Mouse (Mus musculus): ENCODE results near the gene Stk40.
A peak's percentile ranks its signal among the peaks of the same experiment; 100 is the strongest.

Gene Stk40

DNA sequence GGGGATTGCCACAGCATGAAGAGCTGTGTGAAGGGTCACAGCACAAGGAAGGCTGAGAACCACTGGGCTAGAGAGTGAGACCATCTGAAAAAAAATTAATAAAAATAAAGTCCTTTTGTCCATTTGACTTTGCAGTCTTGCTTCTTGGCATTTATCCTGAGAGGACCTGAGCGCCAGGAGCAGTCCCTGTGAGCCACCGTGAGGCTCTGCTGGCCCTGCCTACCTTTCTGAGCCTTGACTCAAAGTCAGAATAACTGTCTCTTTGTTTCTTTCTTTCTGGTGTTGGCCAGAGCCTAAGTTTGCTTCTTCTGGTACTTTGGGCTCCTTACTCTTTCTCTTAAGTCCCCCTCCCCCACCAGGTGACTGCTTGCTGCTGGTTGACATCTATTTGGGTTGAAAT is 16.7 kb downstream of the Stk40 start:
- DNase-seq (ENCODE audit: low spot score in 2 of 2): no peak

DNA sequence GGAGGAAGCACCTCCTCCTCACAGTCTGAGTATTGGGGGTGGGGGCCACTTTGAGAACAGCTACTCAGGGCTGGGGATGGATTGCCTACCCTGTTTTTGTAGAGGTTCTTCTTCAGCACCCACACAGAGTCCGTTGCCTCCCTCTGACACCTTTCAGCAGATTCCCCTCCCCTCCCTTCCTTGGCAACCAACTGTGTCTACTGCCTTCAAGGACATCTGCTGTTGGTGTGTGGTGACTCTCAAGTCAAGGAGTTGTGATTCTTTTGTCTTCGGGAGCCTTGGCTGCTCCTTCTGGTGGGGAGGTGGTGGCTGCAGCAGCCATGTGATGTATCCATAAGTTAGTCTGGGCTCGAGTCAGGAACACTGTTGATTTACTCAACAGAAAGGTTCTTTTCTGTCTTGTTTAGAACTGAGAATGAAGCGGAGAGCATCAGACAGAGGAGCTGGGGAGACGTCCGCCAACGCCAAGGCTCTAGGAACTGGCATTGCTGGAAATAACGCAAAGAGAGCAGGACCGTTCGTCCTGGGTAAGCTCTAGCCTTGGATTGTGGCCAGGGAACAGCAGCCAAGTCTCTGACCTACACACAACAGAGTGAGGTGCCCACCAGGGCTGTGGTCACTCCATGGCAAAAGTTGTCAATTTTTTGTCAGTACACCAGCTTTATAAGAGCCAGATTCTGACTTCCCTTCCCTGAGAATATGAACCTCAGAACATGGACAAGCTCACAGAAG is 19.7 kb downstream of the Stk40 start:
- peak; percentile 33 to 63 for DNase-seq (ENCODE audit: low spot score in 2 of 2)

DNA sequence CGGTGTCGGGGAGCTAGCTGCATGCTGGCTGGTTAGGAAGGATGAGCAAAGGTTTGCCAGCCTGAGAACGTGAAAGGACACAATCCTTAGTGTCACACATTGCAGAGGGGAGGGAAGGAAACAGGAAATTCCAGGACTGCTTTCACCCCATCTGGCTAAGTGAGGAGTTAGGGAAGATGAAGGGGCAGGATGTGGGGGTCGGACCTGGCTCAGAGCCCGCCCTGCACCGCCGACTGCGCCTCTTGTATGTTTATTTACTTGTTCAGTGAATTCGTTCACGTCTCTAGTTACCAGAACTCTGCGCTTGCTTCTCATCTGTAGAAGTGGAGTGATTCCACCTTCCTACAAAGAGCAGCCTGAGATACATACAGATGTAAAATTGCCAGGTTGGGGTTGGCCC is 26.7 kb downstream of the Stk40 start:
- no peak for DNase-seq (ENCODE audit: low spot score in 2 of 2)

DNA sequence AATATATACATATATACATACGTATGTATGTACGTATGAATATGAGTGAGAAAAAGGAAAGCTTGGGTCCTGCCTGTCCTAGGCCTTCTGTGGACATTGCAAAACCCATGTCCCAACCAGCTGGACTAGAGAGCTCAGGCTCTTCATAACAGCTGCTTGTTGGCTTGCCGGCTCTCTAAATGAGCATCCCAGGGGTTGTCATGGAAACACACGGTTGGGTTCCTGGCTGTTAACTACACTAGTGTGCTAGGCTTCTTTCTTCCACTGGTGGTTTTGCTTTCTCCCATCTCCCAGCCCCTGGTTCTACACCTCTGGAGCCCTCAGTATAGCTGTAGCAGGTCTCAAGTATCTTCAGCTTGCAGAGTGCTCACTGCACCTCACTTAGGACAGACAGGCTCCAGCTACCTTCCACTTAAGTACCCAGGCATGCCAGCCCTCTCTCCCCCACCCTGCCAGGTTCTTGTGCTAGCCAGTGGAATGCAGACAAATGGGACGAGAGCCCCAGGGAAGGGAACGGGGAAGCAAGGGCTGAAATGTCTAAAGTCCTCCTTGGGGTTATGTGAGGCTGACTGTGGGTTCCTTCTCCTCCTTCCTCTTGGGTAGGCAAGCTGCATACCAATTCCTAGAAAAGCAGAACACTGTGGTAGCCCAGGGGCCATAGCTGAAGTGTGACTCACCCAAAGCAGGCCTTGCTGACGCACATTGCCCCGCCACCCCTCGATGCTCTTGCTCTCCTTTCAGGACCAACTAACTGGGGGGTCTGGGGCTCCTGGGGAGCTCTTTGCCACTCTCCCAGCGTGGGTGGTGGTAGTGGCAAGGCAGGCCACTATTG is 27.7 kb downstream of the Stk40 start:
- peak in 1 of 2 experiments; percentile 64 for DNase-seq (ENCODE audit: low spot score in 2 of 2)

DNA sequence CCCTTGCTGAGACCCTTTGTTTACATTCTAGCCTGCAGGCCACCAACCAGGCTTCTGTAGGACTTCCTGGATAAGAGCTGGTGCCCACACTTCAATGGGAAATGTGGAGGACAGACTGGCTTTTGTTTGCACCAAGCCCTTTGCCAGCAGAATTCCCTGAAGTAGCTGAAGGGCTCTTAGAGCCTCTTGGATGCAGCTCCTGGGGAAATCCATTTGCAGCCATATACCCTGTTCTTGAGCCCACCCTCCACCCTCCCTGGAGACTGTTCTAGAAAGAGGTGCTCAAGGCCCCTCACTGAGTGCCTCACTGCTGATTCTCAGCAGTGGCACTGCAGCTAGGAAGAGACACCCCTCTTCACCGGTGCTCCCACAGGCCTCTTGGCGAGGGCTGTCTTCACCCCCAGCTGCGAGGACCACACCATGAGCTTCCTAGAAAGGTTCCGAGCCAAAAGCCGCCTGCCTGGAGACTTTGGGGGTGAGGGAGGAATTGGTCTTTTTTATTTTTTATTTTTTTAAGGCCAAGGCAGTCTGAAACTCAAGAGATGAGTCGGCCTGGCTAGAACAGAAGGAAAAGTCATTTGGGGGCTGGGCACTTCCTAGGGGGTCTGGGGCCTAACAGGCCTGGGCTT is 29.0 kb downstream of the Stk40 start:
- DNase-seq (ENCODE audit: low spot score in 2 of 2): no peak

DNA sequence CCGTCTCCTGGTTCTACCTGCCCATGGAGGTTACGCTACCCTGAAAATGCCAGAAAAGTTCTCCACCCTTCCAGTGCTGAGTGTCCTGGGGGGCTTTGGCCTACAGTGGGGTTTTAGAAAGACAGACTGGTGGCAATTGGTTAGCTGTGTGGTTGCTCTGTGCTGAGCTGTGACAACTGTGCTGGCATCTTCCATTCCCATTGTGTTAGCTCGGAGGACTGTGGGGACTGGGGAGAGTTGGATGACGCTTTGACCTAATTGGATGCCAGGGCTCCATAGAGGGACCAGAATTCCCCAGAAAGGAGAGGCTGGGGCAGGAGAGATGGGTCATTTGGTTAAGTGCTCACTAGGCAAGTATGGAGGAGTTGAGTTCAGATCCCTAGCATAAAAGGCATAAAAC is 30.5 kb downstream of the Stk40 start:
- no peak for DNase-seq (ENCODE audit: low spot score in 2 of 2)

DNA sequence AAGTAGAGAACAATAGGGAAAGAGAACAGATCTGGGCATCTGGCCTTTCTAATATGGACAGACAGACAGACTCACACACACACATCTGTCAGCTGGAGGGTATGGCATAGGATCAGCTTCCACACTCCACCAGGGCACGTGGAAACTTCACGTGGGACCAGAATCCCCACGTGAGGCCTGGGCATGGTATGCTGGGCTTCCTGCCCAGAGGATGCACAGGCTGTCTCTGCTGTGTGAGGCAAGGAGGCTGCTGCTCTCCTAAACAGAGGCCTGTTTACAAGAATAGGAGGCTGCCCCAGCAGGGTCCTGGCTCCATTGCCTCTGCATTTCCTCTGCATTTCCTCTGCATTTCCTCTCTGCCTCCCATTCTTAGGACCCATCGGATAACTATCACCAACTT is 30.9 kb downstream of the Stk40 start:
- no peak for DNase-seq (ENCODE audit: low spot score in 2 of 2)

DNA sequence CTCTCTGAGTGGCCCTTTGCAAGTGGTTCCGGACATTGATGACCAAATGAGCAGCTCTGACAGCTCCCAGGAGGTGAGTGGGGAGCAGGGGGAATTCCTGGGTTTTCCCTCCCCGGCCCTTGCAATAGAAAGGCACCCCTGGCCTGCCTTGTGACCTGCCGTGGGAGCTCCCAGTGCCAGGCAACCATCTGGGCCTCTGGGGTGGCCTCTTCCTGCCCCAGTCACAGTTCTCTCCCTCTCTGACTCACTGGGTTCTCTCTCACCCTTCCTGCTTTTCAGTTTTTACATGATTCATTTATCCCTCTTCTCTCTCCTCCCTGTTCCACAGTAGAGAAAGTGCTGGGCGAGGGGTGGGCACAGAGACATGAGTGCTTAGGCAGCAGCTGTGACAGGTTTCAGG is 34.0 kb downstream of the Stk40 start:
- no peak for DNase-seq (ENCODE audit: low spot score in 2 of 2)

DNA sequence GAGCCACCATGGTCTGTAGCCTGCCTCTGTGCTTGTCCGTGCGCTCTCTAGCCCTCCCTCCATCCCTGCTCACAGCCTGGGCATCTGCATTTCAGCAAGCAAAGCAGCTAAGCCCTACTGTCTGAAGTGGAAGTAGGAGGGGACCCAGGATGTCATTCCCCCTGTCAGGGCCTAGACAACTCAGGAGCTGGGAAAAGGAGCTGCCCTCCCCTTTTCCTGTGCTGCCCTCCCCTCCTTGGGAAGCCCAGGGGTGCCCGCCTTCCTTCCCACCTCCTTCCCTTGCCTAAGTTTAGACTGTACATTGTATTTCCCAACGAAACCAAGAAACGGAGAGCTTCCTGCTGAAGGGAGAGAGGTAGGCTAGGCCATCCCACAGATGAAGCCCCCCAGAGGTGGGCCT is 37.3 kb downstream of the Stk40 start:
- DNase-seq (ENCODE audit: low spot score in 2 of 2): no peak

DNA sequence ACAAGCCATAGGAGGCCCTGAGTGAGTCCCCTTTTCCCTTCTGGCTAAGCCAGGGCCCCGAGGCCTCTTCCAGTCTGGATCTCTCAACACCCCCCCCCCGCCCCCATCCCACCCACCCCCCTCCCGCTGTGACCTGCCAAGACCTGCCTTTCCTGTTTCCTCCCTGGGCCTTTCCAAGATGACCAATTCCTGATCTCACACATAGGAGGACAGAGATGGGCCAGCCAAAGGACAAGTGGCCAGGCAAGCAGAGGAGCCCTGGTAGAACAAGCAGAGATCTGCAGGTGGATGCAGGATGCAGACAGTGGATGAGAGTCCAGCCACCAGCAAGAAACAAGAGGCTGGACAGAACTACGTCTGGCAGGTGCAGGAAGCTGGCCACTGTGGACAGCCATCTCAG is 41.6 kb downstream of the Stk40 start:
- DNase-seq (ENCODE audit: low spot score in 2 of 2): no peak

DNA sequence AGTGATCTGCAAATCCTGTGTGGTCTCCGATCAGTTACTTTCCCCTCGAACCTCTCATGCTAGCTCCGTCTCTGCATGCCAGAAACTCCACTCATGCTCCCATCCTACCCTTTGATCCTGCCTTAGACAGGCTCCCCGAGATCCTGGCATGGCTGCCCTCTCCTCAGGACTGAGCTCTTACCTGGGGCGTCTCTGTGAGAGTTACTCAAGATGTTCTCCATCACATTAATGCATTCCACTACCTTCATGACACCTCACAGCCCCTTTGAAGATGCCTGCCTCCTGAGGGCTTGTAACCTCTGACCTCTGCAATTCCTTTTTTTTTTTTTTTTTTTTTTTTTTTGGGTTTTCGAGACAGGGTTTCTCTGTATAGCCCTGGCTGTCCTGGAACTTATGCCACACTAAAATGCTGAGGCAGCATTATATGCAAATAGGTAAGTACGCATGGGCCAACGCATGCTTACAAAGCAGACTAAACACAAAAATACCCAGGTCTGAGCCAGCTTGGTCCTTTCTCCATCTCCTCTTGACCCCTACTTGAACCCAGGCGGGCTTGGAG is 43.3 kb downstream of the Stk40 start:
- DNase-seq (ENCODE audit: low spot score in 2 of 2): no peak

DNA sequence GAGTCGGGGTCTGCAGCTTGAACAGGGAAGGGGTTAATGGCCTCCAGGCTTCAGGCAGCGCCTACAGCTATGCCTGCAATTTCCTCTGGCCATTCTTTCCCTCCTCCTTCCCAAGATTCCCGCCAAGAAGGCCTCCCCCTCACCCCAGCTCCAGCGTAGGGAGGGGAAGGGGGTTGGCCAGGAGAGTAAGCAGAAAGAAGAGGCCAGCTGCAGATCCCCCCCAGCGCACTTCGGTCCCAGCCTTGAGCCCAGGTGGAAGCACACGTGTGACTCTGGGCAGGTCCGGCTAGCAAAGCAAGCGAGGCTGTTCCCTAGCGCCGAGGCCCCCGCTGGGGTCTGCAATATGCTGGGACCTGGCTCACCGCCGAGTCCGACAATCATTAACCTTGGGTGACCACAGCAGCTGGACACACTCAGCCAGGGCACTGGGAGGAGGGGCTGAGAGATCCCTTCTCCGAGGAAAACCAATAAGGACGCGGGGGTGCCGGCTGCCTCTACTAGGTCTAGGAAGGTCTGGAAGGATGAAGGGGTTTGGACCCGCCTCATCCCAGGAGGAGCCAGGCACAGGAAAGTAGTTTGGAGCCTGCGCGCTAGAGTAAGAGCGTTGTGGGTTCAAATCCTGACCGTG is 43.9 kb downstream of the Stk40 start, which contains the start of gene Eva1b:
TSS of gene Eva1b (plus strand) at position 212 of the 628 bp plus-strand sequence.
- DNase-seq (ENCODE audit: low spot score in 2 of 2): no peak

DNA sequence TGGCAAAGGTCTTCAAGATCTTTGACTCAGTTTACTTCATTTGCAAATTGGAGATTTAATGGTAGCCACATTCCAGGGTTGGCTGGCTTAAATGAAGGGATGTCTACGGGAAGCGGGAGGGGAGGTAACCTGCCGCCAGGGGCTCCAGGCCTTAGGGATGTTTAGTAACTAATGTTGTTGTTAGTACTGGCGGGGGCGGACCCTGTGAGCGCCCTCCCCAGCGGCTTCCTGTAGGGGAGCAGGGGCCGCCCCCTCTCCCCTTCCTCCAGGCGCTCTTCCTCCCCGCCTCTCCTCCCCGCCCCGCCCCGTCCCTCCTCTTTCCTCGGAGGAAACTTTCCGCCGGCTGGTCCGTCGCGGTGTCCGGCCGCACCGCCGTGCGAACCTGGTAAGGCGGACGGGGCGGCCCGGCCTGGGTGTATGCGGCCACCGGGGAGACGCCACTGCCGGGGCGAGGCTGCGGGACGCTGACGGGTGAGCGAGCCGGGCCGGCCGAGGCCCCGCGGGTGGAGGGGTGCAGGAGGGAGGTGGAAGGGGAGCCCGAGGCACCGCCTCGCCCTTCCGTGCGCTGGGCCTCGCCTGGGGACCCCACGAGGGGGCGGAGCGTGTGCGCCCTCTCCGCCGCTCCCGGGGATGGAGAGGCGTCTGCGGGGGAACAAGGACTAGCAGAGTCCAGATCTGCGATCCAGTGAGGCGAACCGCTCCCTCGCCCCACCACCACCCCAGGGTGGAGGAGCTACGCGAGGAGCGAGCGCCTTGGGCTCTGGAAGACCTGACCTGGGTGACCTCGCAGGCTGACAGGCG is 44.6 kb downstream of the Stk40 start:
- DNase-seq (ENCODE audit: low spot score in 2 of 2): no peak

DNA sequence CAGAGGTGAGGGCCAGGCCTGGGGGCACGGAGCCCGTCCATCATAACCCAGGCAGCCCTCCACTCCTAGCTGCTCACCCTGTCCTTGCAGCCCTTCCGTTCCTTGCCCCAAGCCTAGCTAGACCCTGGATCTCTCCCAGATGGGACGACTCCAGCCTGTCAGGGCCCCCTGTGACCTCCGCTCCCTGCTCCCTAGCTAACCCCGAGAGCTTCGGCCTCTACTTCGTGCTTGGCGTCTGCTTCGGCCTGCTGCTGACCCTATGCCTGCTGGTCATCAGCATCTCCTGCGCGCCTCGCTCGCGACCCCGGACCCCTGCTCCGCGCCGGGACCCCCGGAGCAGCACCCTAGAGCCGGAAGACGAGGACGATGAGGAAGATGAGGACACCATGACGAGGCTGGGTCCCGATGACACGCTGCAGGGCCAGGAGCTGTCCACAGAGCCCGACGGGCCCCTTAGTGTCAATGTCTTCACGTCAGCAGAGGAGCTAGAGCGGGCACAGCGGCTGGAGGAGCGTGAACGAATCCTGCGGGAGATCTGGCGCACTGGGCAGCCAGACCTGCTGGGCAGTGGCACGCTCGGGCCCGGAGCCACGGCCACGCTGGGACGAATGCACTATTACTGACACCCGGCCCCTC is 45.4 kb downstream of the Stk40 start:
- no peak for DNase-seq (ENCODE audit: low spot score in 2 of 2)

DNA sequence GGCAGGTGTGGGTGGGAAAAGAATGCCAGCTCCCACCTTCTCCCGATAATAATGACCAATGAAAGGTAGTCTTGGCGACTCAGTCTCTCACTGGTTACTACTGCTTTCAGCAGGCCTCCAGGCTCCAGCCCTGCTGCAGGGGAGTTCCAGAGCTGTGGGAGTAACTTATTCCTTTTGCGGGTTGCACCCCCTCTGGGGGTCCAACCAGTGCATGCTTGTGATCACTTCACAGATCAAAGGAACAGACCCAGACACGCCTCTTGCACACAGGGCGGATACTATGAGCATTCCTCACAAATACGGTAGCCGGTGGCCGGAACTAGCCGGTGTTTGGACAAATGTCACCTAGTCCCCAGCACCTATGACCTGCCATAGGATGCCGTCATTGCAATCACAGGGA is 46.0 kb downstream of the Stk40 start:
- no peak for DNase-seq (ENCODE audit: low spot score in 2 of 2)

DNA sequence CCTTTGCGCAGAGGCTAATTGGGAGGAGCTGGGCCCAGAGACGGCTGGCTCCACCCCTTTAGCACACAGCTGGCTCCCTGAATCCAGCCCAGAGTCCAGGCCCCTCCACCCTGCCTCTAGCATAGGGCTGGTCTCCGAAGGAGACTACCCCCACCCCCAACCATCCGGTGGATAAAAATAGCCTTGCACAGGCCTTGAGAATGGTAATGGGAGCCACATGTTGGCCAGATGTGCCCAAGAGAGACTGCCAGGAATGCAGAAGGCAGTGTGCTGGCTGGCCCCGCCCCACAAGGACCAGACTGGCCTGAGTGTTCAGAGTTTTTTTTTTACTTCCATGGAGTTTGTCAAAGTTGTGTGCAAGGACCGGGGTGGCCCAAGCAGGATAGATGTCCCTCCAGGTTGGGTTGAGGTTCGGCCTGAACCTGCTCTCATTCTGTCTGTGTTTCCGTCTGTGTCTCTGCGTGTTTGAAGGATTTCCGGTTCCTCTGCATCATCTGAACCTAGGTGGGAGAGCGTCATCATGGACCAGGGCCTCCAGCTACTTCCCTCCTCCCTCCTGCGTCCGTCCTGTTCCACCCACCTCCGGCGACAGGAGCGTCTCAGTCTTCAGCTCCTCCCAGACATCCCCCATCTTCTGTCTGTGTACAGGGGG is 46.7 kb downstream of the Stk40 start:
- no peak for DNase-seq (ENCODE audit: low spot score in 2 of 2)

DNA sequence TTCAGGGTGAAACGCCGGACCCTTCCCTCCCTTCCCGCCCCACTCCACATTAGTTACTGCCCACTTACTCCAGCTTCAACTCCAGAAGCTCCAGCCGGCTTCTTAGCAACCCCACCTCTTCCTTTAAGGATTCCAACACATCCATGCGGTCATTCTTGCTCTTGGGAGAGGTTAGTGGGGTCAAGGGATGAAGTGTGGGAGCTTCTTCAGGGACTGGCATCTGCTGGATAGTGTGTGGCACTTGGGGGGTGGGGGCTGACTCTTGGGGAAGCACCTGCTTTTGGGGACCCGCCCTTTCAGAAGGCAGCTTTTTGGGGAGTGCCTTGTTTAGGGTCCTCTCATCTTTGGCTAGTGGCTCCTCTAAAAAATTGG is 47.2 kb downstream of the Stk40 start:
- DNase-seq (ENCODE audit: low spot score in 2 of 2): no peak

DNA sequence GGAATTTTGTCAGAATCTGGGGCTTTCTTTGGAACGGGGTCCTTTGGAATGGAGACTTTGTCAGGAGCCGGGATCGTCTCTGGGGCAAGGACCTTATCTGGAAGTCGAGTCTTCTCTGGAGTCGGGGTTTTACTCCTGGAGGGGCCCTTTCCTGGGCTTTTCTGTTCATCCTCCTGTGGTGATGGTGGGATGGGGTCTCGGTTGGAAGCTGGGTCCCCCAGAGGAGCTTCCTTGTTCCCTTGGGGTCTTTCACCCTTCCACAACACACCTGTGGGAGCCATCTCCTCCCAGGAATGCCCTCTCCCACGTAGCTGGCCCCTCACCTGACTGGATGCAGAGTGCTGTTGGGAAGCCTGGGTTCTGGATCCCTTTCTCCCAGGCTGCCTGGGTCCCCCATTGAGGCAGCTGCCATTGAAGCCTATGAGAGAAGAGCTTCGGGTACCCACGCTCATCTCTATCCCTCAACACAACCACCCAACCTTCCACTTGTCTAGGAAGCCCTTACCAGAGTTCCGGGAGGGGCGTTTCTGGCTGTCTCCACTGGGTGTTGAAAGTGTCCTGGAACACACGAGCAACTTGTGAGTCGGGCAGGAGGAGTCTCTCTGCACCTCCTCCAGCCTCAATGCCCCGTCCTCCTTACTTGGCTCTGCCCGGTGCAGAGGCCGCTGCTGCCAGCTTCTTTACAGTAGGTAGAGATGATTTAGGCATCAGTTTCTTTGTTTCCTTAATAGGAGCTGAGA is 48.1 kb downstream of the Stk40 start:
- no peak for DNase-seq (ENCODE audit: low spot score in 2 of 2)

DNA sequence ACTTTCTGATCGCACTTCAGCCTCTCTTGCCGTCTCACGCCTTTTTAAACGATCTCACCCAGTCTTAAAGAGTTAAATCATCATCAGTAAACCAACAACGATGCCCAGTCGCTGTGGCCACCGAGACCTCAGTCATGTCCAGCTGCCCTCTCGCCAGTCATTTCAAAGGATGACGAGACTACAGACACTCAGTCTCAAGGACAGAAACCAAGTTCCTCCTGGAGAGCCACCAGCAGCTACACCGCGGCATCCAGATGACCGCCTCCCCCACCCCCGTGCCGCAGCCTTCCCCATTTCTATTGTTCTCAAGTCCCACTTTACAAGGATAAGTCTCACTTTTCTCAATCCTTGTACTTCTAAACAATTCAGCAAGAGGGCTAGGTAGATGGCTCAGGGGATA is 49.1 kb downstream of the Stk40 start:
- DNase-seq (ENCODE audit: low spot score in 2 of 2): no peak

DNA sequence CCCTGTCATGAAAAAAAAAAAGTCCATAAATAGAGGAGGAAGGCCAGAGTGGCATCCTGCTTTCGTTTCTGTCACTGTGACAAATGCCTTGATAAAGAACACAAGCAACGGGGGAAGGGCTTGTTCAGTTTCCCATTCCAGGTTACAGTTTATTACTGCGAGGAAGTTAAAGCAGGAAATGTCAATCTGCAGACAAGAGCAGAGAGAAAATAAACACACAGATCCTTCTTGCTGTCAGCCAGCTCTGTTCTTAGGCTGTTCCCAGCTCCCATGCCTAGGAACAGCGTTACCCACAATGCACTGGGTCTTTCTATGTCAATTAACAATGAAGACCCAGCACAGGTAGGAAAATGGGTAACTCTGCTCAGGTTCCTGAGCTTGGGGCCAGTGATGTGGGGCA is 51.4 kb downstream of the Stk40 start:
- no peak for DNase-seq (ENCODE audit: low spot score in 2 of 2)

Measured in frontal cortex, postnatal 36 days (tissue).